Mouse (Mus musculus): ENCODE measurements around the gene Elmo1. TPM values are rescaled to one million over a fixed set of nuclear protein-coding genes. Genes with fewer than 3 reads are reported as not detected.

Gene Elmo1
- polyA plus RNA-seq, 1 experiment from 2014 or later = 10.7 TPM

DNA sequence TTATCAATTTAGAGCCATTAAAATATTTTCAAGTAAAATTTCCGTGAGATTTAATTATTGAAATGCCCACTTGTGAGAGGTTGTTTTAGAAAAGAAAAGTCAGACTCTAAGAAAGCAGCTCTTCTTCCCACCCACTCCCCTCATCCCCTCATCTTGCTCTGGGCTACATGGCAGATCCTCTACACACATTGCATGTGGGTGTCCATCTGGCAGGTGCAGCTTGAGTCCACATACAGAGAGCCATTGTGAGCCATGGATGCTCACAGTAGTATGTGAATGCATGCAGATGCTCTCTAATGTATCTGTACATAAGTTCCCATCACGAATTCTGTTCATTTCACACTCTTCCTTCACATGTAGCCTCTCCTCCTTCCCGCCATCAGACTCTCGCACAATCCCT lies 236.7 kb downstream of the Elmo1 start:
- 92% methylated on average over 4 of the region's 4 CpGs for WGBS
- no peaks in the 10 kb centered on the region for H3K36me3 ChIP-seq
- no peaks in the 10 kb centered on the region for H3K4me1 ChIP-seq
- ATAC-seq (ENCODE audit: low FRiP score, low read depth) = no peak
- no peak overlapping the region for H3K4me2 ChIP-seq (replicated peaks)
- no peak overlapping the region for H3K9ac ChIP-seq
- no peak overlapping the region for H3K27ac ChIP-seq
- H3K9me3 ChIP-seq = no peaks in the 10 kb centered on the region
- no peaks in the 10 kb centered on the region for H3K27me3 ChIP-seq
- no peak overlapping the region for H3K4me3 ChIP-seq

DNA sequence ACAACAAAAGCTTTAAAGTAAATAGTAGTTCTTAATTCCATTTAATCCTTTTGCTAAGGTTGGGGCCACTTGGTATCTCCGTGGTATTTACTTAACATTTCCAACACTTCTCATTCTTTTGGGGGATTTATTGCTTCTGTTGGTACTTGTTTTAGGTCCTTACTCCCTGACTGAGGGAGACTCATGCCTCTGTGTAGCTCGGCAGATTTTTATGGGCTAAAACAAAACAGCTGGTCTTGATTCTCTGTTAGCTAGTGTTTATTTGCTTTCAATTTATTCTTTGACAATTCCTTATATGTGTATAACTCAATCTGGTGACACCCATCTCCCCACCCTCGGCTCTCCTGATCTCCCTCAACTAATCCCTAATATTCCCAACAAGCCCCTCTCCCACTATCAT lies 237.6 kb downstream of the Elmo1 start:
- Histone ChIP-seq H3K27me3 (no peaks in the 10 kb centered on the region), H3K4me3 (no peak overlapping the region), H3K4me2 (replicated peaks) (no peak overlapping the region), H3K9ac (no peak overlapping the region), H3K9me3 (no peaks in the 10 kb centered on the region), H3K36me3 (no peaks in the 10 kb centered on the region), H3K27ac (no peak overlapping the region), H3K4me1 (no peaks in the 10 kb centered on the region)
- 14% methylated on average over 3 of the region's 3 CpGs for WGBS
- ATAC-seq (ENCODE audit: low FRiP score, low read depth) = no peak

DNA sequence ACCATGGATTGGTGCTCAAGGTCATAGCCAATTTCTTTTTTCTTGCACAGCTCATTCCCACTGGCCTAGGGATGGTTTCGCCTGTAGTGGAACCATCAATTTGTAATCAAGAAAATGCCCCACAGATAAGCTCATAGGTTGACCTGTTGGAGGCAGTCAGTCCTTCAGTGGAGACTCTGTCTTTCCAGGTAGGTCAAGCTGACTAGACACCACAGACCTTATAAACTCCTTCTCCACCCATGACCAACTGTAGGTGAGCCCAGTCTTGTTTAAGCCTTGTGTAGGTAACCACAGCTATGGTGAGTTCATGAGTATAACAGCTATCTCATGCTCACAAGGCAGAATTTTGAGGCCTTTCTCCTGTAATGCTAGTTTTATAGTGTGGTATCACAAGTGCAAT lies 238.3 kb downstream of the Elmo1 start:
- H3K4me3 ChIP-seq = no peak overlapping the region
- no peaks in the 10 kb centered on the region for H3K4me1 ChIP-seq
- 94% methylated on average over 1 of the region's 1 CpGs for WGBS
- H3K27ac ChIP-seq = no peak overlapping the region
- H3K36me3 ChIP-seq = no peaks in the 10 kb centered on the region
- H3K9ac ChIP-seq = no peak overlapping the region
- H3K4me2 ChIP-seq (replicated peaks) = no peak overlapping the region
- H3K27me3 ChIP-seq = no peaks in the 10 kb centered on the region
- ATAC-seq (ENCODE audit: low FRiP score, low read depth) = no peak
- no peaks in the 10 kb centered on the region for H3K9me3 ChIP-seq

DNA sequence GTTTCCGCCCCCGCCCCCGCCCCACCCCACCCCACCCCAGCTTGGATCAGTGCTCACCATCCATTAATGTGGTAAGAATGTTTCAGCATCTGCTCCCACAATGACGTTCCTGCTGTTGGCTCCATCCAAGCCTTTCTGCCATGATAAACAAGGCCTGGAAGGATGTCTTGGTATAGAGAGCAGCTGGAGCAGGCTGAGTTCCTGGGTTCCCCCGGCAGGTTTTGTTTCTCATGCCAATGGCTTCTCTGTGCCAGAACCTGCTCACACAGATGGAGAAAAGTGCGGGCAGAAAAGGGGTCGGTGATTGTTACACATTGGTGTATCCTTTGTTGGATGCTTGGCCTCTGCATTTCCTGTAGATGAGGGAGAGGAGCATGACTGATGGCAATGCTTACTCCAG lies 240.6 kb downstream of the Elmo1 start:
- no peaks in the 10 kb centered on the region for H3K36me3 ChIP-seq
- no peak overlapping the region for H3K27ac ChIP-seq
- no peak overlapping the region for H3K4me3 ChIP-seq
- 89% methylated on average over 7 of the region's 7 CpGs for WGBS
- no peaks in the 10 kb centered on the region for H3K9me3 ChIP-seq
- H3K9ac ChIP-seq = no peak overlapping the region
- no peak for ATAC-seq (ENCODE audit: low FRiP score, low read depth)
- no peaks in the 10 kb centered on the region for H3K4me1 ChIP-seq
- H3K4me2 ChIP-seq (replicated peaks) = no peak overlapping the region
- no peaks in the 10 kb centered on the region for H3K27me3 ChIP-seq

DNA sequence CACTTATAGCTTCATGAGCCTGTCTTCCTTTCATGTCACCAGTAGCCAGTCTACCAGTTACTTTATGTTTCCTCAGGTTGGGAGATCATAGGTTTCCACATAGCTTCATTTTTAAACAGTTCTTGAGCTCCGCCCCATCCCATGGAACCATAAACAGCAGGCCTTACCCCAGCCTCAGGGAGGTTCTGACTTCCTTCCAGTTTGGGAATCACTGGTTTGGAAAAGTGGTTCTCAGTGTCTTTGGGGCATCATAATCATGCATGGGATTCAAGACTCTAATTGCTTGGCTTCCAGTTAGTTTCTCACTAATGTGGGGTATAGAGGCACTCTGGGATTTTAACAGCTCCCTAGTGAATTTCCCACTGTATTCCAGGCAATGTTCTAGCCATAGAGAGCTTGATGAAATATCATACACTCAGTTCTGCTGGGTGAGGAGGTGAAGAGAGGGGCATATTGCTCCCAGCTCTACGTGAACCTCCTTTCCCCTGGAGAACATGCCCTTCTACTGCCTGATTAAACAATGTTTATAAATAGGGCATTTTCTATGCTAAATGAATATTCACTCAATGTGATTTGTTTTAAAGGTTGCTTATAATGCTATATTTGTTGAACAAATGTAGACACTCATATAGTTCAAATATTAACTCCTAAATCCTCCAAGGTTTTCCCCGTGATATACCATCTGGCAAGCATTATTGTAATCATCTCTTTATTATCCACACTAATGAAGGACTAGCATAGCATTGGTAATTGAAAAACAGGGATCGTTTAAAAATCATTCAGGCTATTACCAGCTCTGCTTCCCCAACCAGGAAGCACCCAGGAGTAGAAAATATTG lies 244.9 kb downstream of the Elmo1 start:
- Histone ChIP-seq H3K9me3 (no peaks in the 10 kb centered on the region), H3K27me3 (no peaks in the 10 kb centered on the region), H3K4me2 (replicated peaks) (no peak overlapping the region), H3K4me1 (no peaks in the 10 kb centered on the region), H3K27ac (no peak overlapping the region), H3K4me3 (no peak overlapping the region), H3K9ac (no peak overlapping the region), H3K36me3 (no peaks in the 10 kb centered on the region)
- 58% methylated on average over 4 of the region's 4 CpGs for WGBS
- no peak for ATAC-seq (ENCODE audit: low FRiP score, low read depth)

DNA sequence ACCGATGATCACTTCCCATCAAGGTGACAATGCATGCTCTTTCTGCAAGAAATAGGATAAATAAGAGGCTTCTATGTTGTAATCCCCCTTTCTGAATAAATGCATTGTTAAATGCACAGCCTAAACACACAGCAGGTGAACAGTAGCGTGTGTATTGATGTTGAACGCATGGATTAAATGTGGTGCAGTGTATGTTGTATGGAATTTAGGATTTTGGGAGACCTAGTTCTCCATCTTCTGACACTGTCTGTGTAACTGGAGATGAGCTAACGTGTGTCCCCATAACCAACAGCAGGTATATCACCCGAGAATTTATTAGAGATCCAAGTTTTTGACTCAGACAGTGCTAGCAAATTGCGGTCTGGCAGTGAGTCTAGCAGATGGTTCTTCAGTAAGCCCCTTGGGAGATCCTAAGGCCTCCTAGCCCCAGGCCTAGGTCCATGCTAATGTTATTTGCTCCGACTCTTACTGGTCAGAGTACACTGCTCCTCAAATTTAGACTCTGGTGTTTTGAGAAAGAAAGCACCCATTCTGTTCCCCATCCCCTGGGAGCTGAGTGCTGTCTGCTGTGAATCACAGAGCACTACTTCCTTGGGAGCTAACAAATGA lies 245.6 kb downstream of the Elmo1 start:
- Histone ChIP-seq H3K4me3 (no peak overlapping the region), H3K9ac (no peak overlapping the region), H3K27me3 (no peaks in the 10 kb centered on the region), H3K4me1 (no peaks in the 10 kb centered on the region), H3K9me3 (no peaks in the 10 kb centered on the region), H3K27ac (no peak overlapping the region), H3K4me2 (replicated peaks) (no peak overlapping the region), H3K36me3 (no peaks in the 10 kb centered on the region)
- WGBS = 80% methylated on average over 7 of the region's 7 CpGs
- ATAC-seq (ENCODE audit: low FRiP score, low read depth) = no peak

DNA sequence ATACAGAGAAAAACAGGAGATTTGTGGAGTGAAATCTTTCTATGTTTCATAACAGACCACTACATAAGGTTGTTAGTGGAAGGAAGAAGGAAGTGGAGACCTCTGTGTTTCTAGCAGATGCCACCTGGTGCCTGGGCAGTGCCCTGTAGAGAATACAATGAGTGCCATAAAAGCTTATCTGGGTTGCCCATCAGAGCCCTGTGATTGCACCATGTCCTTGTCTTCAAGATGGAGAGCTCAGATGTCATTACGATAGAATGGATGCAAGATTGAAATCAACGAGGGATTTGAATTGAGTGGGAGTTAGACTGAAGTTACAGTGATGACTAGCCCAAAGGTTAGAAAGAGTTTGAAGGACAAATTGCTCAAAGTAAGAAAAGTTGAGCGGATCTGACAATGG lies 252.5 kb downstream of the Elmo1 start:
- Histone ChIP-seq H3K9me3 (no peaks in the 10 kb centered on the region), H3K4me1 (no peaks in the 10 kb centered on the region), H3K27me3 (no peaks in the 10 kb centered on the region), H3K27ac (no peak overlapping the region), H3K36me3 (no peaks in the 10 kb centered on the region), H3K9ac (no peak overlapping the region), H3K4me3 (no peak overlapping the region), H3K4me2 (replicated peaks) (no peak overlapping the region)
- 86% methylated on average over 3 of the region's 3 CpGs for WGBS
- no peak for ATAC-seq (ENCODE audit: low FRiP score, low read depth)

DNA sequence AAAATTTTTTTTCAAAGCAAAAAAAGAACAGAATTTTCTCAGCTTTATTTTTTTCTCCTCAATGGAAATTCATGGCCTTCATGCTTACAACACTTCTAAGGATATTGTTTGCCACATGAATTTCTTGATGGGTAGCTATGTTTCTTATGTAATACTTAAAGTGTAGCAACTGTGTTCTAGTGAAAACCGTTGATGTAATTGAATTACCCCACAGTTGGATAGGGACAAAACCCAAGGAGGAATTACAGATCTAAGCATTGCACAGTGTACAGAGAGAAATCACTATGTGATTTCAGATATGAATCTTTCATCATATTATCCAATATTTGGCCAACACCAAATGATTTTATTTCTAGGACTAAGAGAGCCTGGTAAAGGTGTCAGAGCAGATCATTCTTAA lies 259.4 kb downstream of the Elmo1 start:
- no peaks in the 10 kb centered on the region for H3K27me3 ChIP-seq
- H3K4me1 ChIP-seq = no peaks in the 10 kb centered on the region
- no peak overlapping the region for H3K27ac ChIP-seq
- no peak overlapping the region for H3K4me2 ChIP-seq (replicated peaks)
- no peaks in the 10 kb centered on the region for H3K9me3 ChIP-seq
- no peak overlapping the region for H3K4me3 ChIP-seq
- no peak for ATAC-seq (ENCODE audit: low FRiP score, low read depth)
- no peak overlapping the region for H3K9ac ChIP-seq
- no peaks in the 10 kb centered on the region for H3K36me3 ChIP-seq
- 89% methylated on average over 1 of the region's 1 CpGs for WGBS

DNA sequence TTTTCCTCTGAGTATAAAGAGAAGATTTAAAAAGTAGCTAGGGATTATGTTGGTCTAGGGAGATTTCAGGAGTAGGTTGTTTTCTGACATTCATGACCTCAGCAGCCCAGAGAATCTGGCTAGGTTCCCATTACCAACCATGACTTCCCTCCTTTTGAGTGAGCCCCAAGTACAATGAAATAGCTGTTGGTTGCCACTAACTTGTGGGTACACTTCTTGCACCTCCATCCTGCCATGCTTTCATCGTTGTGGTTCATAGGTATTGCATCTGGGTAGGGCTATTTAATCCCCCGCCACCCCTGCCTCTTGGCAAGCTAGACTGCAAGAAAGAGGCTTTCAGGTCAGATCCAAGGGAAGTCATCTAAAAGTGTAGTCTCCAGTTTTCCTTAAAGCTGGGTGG lies 262.2 kb downstream of the Elmo1 start:
- Histone ChIP-seq H3K27ac (no peak overlapping the region), H3K36me3 (no peaks in the 10 kb centered on the region), H3K4me3 (no peak overlapping the region), H3K4me1 (no peaks in the 10 kb centered on the region), H3K27me3 (no peaks in the 10 kb centered on the region), H3K4me2 (replicated peaks) (no peak overlapping the region), H3K9ac (no peak overlapping the region), H3K9me3 (no peaks in the 10 kb centered on the region)
- ATAC-seq (ENCODE audit: low FRiP score, low read depth) = no peak
- WGBS = 91% methylated on average over 2 of the region's 2 CpGs

DNA sequence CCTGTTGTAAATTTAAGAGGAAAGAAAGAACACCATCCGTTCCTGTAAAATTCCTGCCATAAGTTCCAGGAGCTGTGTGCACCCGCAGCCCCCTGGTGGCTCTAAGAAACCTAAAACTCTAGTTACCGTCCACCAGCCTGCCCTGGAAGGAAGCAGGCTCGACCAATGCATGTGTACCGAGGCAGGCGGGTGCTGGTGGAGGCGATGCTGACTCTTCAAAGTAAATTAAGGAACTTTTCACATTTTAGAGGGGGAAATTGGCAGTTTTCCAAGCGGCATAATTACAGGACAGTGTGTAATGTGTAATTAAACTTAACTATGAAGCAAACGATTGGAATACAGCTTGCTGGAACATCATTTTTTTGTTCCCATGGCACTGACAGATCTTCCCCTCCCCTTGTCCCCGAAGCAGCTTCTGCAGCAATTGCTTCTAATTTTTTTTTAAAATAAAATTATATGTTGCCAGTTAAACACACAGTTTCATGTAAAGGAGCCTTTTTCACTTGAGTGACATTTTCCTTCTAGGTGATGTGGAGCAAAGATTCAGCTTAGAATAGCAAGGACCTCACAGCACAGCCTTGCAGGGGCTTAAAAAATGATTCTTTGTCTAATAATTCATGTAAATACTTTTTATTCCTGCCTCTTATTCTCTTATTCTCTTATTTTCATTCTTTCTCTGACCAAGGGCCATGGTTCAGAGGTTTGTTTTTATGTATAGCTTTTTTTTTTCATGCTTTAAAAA lies 263.6 kb downstream of the Elmo1 start:
- no peak overlapping the region for H3K4me2 ChIP-seq (replicated peaks)
- H3K9me3 ChIP-seq = no peaks in the 10 kb centered on the region
- H3K4me1 ChIP-seq = no peaks in the 10 kb centered on the region
- no peak overlapping the region for H3K4me3 ChIP-seq
- H3K27ac ChIP-seq = no peak overlapping the region
- WGBS = 31% methylated on average over 10 of the region's 10 CpGs
- H3K27me3 ChIP-seq = no peaks in the 10 kb centered on the region
- ATAC-seq (ENCODE audit: low FRiP score, low read depth) = no peak; the same call in 1 of the 2 replicates
- no peaks in the 10 kb centered on the region for H3K36me3 ChIP-seq
- no peak overlapping the region for H3K9ac ChIP-seq

DNA sequence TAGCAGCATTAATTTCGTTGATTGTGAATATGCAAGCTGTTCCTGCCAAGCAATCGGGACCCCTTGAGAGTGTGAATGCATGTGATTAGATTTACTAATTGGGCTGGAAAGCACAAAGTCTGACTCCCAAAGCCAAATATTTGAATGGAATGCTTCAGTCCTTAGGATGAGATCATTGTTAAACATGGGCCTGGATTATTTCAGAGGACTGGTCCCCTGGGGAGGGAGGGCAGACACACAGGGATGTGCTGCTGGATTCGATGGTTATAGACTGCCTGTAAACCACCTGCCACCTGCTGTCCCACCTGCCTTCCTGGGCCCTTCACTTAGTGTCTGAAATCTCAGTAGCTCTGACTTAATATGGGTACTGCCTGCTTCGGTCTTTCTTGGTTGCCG lies 264.2 kb downstream of the Elmo1 start:
- H3K9me3 ChIP-seq = no peaks in the 10 kb centered on the region
- no peak overlapping the region for H3K9ac ChIP-seq
- H3K4me3 ChIP-seq = no peak overlapping the region
- H3K27ac ChIP-seq = no peak overlapping the region
- ATAC-seq (ENCODE audit: low FRiP score, low read depth) = no peak
- no peaks in the 10 kb centered on the region for H3K4me1 ChIP-seq
- 67% methylated on average over 5 of the region's 5 CpGs for WGBS
- H3K36me3 ChIP-seq = no peaks in the 10 kb centered on the region
- H3K27me3 ChIP-seq = no peaks in the 10 kb centered on the region
- no peak overlapping the region for H3K4me2 ChIP-seq (replicated peaks)

DNA sequence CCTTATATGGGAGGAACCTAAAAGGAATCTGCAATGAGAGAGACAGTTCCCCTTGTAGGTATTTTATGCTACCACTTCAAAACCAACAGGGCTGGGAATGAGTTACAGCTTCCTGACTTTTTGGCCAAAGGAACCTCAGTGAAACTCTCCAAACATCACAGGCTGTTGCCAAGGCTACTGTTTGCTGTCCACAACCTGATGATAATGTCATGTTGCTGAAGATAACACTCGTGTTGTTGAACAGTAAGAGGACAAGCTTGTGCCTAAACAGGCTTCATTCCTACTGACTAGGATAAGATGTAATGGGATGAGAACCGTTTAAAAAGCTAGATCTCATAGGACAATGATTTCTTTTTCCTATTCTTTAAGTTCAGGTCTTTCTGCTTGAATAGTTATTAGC lies 272.1 kb downstream of the Elmo1 start:
- Histone ChIP-seq H3K36me3 (no peaks in the 10 kb centered on the region), H3K27ac (no peak overlapping the region), H3K27me3 (no peaks in the 10 kb centered on the region), H3K9ac (no peak overlapping the region), H3K4me1 (peaks cover 22% of the 10 kb centered on the region), H3K4me3 (no peak overlapping the region), H3K9me3 (0 out of 2 replicates have a peak, but pooled peaks cover 5% of the 10 kb centered on the region), H3K4me2 (replicated peaks) (no peak overlapping the region)
- no peak for ATAC-seq (ENCODE audit: low FRiP score, low read depth)
- WGBS = 83% methylated on average over 2 of the region's 2 CpGs

Data from limb, embryonic 13.5 days (tissue).